Mouse (Mus musculus) heart, adult 2 months (tissue): ENCODE measurements at regions not wholly inside any gene's neighbourhood (a gene's known extent, or its start where the extent isn't known, plus 50 kb on each side); places are given as distances from the start of the nearest gene placed in this dataset.

ENCODE experiments used
- DNase-seq, 2 experiments: peaks; one replicate each; pipeline ENCODE4 v3.0.0; 2021
- H3K27ac ChIP-seq: fragments of 200-600 bp; 2 replicates; pipeline ENCODE4 v1.8.1; 2022
- H3K27me3 ChIP-seq: fragments of 200-500 bp; 2 replicates; pipeline ENCODE4 v1.6.1; 2012; ENCODE audit warnings: mild to moderate bottlenecking, low read length, inconsistent platforms, mixed read lengths; ENCODE audit not compliant: control insufficient read depth, insufficient read depth
- H3K36me3 ChIP-seq: fragments of 200-500 bp; 2 replicates; pipeline ENCODE4 v1.6.1; 2012; ENCODE audit warnings: low read length, inconsistent platforms; ENCODE audit not compliant: control insufficient read depth, insufficient read depth
- H3K4me1 ChIP-seq: fragments of 200-500 bp; 2 replicates; pipeline ENCODE4 v1.6.1; 2011; ENCODE audit warnings: low read length; ENCODE audit not compliant: control insufficient read depth, insufficient read depth
- H3K4me3 ChIP-seq: fragments of 200-600 bp; 2 replicates; pipeline ENCODE4 v1.8.1; 2022
- H3K79me2 ChIP-seq: fragments of 200-500 bp; replicated peaks from 2 replicates; pipeline ENCODE4 v1.6.1; 2012; ENCODE audit warnings: mild to moderate bottlenecking, inconsistent platforms, low read length, moderate library complexity, mixed read lengths; ENCODE audit not compliant: control insufficient read depth, insufficient read depth
- H3K9ac ChIP-seq: fragments of 200-500 bp; 2 replicates; pipeline ENCODE4 v1.6.1; 2012; ENCODE audit warnings: low read depth, mild to moderate bottlenecking, control low read depth, inconsistent platforms, low read length, mixed read lengths
- CTCF ChIP-seq: fragments of 200-600 bp; IDR thresholded peaks from 2 replicates; pipeline ENCODE4 v1.8.1; 2022; ENCODE audit warnings: antibody characterized with exemption, mild to moderate bottlenecking, moderate library complexity
- EP300 ChIP-seq: fragments of 200-500 bp; IDR thresholded peaks from 2 replicates; pipeline ENCODE4 v1.6.1; 2011; ENCODE audit warnings: low read depth, low read length, control low read depth; ENCODE audit not compliant: insufficient read depth
- POLR2A ChIP-seq: fragments of 200-500 bp; IDR thresholded peaks from 2 replicates; pipeline ENCODE4 v1.6.1; 2011; ENCODE audit warnings: mild to moderate bottlenecking, low read depth, low read length, control low read depth; ENCODE audit not compliant: insufficient read depth
- WGBS: fragments of 180-500 bp; shearing (Covaris S2); methylation state at CpG from one replicate; pipeline ENCODE4 v1.1.7; 2018; 5-methylcytosine and 5-hydroxymethylcytosine counted together
- intact Hi-C: fragments of 180-260 bp; cut with DNase I; formaldehyde crosslinking; loops from one replicate; pipeline ENCODE4 v1.15.1; 2025

DNA sequence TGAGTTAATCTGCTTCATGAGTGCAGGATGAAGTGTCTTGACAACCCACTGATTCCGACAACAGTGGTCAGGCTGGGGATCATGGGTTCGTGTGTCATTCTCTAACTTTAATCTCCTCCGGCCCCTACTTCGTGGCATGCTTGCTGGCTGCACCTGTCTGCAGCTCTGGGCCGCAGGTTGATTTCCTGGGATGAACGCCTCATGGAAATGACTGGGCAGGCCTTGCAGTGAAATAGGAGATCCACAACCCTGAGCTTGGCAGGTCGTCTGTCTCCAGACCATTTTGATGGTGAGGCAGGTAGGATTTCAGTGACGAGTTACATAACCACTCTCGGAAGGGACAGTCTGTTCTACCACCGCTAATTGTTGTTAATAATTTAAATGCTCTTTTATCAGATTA, 140.2 kb downstream of the Slc38a4 start:
- 67% methylated on average over 10 of the region's 10 CpGs for WGBS
- no peaks in the 10 kb centered on the region for H3K36me3 ChIP-seq
- no peak for DNase-seq
- no peaks in the 10 kb centered on the region for H3K27me3 ChIP-seq
- intact Hi-C loops = no loop called here
- H3K9ac ChIP-seq = no peak overlapping the region
- no peak overlapping the region; the same call in 1 of the 2 replicates for H3K27ac ChIP-seq
- no peak overlapping the region for H3K4me3 ChIP-seq
- no peaks in the 10 kb centered on the region; the same call in 1 of the 2 replicates for H3K4me1 ChIP-seq
- no peaks in the 10 kb centered on the region for H3K79me2 ChIP-seq
- TF ChIP-seq POLR2A = no peak

DNA sequence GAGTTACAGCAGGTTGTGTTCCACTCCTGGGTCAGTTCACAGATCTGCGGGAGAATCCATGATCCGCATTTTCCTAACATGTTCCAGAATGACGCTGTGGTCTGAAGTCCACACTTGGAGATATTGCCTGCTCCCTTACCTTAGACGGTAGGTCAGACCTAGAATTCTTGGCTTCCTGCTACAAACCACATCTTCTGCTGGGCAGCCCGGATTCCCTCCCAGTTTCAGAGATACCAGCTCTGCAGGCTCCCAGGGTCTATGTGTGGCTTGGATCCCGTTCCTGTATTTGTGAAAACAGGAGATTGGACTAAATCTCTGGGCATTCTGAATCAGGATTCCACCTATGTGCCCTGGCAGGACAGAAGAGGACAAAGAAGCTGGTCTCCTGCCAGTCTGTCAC, 140.8 kb downstream of the Slc38a4 start:
- Histone ChIP-seq H3K9ac (no peak overlapping the region), H3K4me1 (no peaks in the 10 kb centered on the region; the same call in 1 of the 2 replicates), H3K27me3 (no peaks in the 10 kb centered on the region), H3K27ac (no peak overlapping the region; the same call in 1 of the 2 replicates), H3K36me3 (no peaks in the 10 kb centered on the region), H3K4me3 (no peak overlapping the region), H3K79me2 (no peaks in the 10 kb centered on the region)
- TF ChIP-seq CTCF = no peak
- no peak for TF ChIP-seq POLR2A
- no peak for TF ChIP-seq EP300
- 78% methylated on average over 6 of the region's 6 CpGs for WGBS
- intact Hi-C loops = no loop called here
- no peak for DNase-seq

DNA sequence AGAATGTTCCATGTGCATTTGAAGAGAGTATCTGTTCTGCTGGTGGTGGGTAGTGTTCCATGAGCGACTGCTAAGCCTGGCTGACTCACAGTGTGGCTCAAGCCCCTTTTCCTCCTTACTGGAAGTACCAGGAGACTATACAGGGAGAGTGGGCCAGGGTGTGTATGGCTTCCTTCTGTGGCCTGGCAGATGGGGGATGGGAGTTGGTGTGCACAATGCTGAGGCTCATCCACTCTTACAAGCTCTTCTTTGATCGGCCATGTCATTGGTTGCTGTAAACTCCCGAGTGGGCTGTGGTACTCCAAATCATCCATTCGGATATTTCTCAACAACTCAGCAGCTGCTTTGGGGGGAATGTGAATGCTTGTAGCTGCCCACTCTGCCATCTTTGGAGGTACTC, 150.2 kb downstream of the Slc38a4 start:
- Histone ChIP-seq H3K4me1 (no peaks in the 10 kb centered on the region), H3K36me3 (no peaks in the 10 kb centered on the region), H3K9ac (no peak overlapping the region), H3K79me2 (no peaks in the 10 kb centered on the region), H3K4me3 (no peak overlapping the region), H3K27me3 (no peaks in the 10 kb centered on the region), H3K27ac (no peak overlapping the region)
- TF ChIP-seq POLR2A (no peak), EP300 (no peak), CTCF (no peak)
- intact Hi-C loops = no loop called here
- no peak for DNase-seq
- WGBS = 95% methylated on average over 4 of the region's 4 CpGs

DNA sequence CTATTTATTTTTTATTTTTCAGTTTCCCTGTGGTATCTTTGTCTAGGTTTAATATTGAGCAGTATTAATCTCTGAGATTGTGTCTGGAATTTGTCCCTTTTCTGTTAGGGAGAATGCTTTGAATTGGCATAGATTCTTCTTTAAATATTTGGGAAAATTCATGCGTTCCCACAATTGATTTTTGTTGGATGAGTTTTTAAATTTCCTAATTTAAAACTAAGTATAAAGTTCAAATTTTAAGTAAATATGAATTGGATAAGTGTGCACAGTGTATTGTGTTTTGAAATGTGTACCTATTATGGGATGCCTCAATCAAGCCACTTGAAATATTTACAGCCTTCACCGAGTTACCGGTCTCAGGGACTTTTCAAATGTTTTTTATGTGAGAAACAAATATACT, 152.3 kb downstream of the Slc38a4 start:
- no peaks in the 10 kb centered on the region for H3K27me3 ChIP-seq
- DNase-seq = no peak
- no peaks in the 10 kb centered on the region for H3K79me2 ChIP-seq
- H3K4me3 ChIP-seq = no peak overlapping the region
- intact Hi-C loops = no loop called here
- WGBS = 86% methylated on average over 3 of the region's 3 CpGs
- no peak overlapping the region for H3K27ac ChIP-seq
- H3K9ac ChIP-seq = no peak overlapping the region
- no peak for TF ChIP-seq POLR2A
- TF ChIP-seq EP300 = no peak
- TF ChIP-seq CTCF = no peak
- no peaks in the 10 kb centered on the region for H3K36me3 ChIP-seq
- no peaks in the 10 kb centered on the region for H3K4me1 ChIP-seq

DNA sequence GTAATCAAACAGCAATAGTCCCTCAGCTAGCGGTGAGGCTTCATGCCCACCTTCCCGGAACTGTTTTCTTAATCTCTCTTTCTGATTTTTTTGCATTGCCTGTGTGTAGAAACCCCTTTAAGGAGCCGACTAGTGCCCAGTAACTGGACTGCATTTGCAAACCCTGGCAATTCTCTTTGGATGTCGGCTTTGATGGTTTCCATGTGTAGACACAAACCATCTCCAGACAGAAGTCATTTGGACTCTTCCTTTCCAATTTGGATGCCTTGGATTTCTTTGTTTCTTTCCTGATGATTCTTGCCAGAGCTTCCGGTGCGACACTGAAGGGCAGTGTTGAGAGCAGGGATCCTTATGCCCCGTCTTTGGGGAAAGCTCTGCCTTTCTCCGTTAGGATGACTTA, 153.0 kb downstream of the Slc38a4 start:
- intact Hi-C loops = no loop called here
- WGBS = 81% methylated on average over 8 of the region's 8 CpGs
- Histone ChIP-seq H3K79me2 (no peaks in the 10 kb centered on the region), H3K9ac (no peak overlapping the region), H3K4me1 (no peaks in the 10 kb centered on the region), H3K4me3 (no peak overlapping the region), H3K27ac (no peak overlapping the region), H3K27me3 (no peaks in the 10 kb centered on the region), H3K36me3 (no peaks in the 10 kb centered on the region)
- TF ChIP-seq POLR2A (no peak), CTCF (no peak), EP300 (no peak)
- no peak for DNase-seq

DNA sequence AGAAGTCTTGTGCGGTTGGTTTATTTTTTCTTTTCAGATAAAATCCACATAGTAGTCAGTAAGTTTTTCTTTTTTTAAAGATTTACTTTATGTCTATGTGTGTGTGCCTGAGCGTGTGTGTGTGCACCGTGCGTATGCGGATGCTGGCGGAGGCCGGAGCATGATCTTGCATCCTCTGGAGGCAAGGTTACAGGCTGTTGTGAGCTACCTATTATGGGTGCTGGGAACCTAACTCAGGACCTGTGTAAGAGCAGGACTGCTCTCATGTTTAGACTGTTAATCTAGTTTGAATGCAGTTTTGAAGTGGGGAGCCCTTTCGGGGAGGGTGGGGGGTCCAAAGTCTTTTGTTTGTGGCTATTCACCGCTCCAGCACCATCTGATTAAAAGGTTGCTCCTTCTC, 154.1 kb downstream of the Slc38a4 start:
- 93% methylated on average over 9 of the region's 9 CpGs for WGBS
- TF ChIP-seq POLR2A (no peak), EP300 (no peak), CTCF (no peak)

More for the DNA sequence above, 154.1 kb downstream of the Slc38a4 start:
- intact Hi-C loops = no loop called here
- Histone ChIP-seq H3K27me3 (no peaks in the 10 kb centered on the region), H3K4me3 (no peak overlapping the region), H3K36me3 (no peaks in the 10 kb centered on the region), H3K4me1 (no peaks in the 10 kb centered on the region), H3K27ac (no peak overlapping the region), H3K79me2 (no peaks in the 10 kb centered on the region), H3K9ac (no peak overlapping the region)
- DNase-seq = no peak
